Mouse (Mus musculus): ENCODE results near the gene Fam222b.
"Not testable (repeated sequence)": the region's sequence is repeated elsewhere in the genome, so short reads cannot be mapped to it uniquely, and the experiment has no call there.

The Fam222b gene

DNA sequence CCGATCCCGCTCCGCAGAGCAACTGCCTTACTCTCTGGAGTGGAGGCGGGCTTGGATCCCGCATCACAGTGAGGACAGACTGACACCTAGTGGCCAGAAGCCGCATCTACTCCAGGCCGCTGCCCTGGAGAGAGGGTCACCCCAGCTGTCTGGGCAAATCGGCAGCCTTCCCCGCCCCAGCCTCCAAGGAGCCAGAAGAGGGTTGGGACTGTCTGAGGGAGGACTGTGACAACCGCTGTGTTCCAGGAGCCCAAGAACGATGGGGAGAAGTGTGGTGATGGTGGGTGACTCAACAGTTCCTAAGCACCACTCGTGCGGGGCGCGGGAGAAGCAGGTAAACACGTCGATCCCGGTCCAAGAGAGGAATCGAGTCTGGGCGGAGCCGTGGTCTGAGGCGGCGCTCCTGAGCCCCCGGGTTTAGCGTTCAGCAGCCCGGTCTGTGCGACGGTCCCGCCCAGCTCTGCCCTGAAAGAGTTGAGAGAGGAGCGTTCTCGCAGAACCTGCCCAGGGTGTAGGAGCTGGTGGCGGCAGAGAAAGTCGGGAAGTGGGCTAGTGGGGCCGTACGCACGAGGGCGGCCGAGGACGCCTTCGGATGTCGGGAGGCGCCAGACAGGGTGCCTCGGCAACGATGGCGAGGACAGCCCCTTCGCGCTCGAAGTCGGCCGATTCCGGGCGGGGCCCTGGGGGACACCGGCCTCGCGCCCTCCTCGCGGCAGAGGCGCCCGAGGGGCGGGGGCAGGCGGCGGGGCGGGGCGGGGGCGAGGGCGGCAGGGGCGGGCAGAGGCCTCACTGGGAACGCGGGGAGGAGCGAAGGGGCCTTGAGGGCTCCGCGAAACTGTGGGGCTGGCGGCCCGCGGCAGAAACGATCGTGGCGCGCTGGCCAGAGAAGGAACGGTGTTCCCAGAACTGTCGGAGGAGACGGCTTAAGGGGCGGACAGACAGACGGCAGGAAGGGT lies 83.7 kb downstream of the Fam222b start:
- CTCF ChIA-PET: interaction anchor here (0.6 to 2.1 kb wide), 4 partner anchors 20 to 166 kb away, joined by 3 to 8 read pairs (median 4); no protein-coding TSS in a partner anchor

DNA sequence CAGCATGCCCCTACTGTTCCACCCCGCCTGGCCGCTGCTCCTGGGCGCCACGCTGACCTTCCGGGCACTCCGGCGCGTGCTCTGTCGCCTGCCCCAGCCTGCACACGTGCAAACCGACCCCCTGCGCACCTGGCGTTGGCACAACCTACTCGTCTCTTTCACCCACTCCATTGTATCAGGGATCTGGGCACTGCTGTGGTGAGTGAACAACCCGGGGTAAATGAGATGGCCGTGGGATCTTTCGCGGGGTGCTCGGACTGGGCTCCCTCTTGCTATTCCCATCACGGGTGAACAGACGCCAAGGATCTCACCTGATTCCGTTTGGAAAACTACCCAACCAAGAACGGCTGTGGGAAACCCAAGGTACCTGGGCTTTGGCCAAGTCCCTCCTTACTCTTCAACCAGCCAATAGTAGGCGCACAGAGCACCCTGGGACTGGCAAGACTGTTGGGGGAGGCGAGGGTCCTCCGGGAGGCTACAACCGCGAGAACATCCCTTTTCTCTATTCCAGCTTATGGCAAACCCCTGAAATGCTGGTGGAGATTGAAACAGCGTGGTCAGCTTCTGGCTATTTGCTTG lies 84.5 kb downstream of the Fam222b start:
- CTCF ChIA-PET: interaction anchor here (0.7 to 2.1 kb wide), 3 partner anchors 20 to 133 kb away, joined by 3 to 8 read pairs (median 3); no protein-coding TSS in a partner anchor

DNA sequence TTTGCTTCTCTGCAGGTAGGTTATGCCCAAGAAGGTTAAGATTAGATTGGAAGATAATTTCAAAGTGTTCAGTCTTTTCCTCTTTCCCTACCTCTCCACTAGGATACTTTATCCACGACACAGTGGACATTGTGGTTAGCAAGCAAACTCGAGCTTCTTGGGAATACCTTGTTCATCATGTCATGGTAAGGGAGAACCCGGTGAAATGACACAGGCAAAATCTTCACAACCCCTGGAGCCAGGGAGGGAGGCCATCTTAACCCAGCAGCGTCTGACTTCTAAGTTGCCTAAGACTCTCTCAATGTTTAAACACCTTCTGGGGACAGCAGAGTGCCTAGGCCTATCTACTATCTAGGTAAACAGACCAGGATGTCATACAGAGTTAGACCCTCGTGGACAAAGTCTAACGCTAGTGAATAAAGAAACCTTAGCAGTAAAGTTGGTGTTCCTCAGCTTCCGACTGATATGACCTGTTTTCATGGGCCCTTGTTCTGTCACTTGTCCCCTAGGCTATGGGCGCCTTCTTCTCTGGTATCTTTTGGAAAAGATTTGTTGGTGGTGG lies 85.1 kb downstream of the Fam222b start:
- CTCF ChIA-PET: interaction anchor here (0.7 to 0.8 kb wide), 3 partner anchors 83 to 132 kb away, joined by 3 to 6 read pairs (median 3); no protein-coding TSS in a partner anchor

DNA sequence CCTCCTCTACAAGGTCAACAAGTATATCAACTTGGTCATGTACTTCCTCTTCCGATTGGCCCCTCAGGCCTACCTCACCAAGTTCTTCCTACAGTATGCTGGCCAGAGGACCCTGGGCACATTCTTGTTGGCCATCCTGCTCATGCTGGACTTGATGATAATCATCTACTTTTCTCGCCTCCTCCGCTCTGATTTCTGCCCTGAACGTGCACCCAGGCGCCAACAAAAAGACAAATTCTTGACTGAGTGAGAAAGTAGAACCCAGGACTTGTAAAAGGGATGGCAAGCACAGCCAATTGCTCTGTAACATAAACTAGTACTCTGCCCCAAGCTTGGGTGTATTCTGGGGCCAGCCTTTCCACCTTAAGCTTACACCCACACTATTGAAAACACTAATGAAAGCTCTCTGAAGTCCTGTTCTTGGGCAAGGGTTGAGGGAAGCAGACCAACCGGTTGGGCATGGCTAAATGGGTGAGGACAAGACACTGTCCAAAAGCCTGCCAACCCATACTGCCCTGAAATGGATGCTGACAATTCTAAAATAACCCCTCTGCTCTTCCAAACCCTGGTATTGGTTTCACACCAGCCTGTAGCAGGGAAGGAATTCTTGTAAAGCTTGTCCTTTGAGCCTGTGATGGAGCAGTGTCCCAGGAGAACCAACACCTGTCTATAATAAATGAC lies 85.8 kb downstream of the Fam222b start:
- CTCF ChIA-PET: interaction anchor here (0.7 kb wide), 1 partner anchor 82 kb away, joined by 6 read pairs; no protein-coding TSS in a partner anchor

DNA sequence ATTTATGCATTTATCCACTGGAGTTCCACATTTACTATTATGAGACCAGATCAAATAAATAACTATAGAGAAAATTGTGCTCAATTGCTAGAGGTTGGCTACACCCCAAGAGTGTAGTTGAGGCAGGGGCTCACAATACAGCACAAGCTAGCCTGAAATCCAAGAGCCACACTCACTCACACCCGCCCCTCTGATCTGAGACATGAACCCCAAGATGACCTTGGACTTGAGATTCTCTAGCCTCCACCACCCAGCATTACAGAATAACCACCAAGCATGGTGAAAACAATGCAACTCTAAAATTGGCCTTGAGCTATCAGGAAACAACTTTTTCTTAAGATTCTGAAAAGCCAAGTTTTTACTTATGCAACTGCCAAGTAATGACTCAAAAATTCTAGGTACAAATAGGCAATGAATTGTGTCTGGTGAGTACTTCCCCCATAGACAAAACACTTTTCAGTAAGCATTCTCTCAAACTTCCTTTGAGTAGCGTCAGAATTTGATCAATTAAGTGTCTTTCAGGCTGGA lies 87.4 kb downstream of the Fam222b start:
- CTCF ChIA-PET: no interaction called here

DNA sequence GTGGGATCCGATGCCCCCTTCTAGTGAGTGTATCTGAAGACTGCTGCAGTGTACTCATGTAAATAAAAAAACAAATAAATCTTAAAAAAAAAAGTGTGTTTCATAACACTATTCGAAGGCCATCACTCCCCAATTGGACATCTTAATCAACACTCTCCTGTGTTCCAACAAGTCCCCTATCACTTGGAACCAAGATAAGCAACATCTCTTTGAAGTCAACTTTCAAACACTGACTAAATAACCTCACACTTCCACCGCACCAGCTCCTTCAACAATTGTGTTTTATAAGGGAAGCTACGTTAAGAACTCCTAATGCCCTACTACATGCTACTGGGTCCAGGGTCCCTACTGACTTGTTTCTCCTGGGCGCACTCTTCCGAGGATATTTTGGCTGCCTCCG lies 88.0 kb downstream of the Fam222b start:
- CTCF ChIA-PET: no interaction called here

DNA sequence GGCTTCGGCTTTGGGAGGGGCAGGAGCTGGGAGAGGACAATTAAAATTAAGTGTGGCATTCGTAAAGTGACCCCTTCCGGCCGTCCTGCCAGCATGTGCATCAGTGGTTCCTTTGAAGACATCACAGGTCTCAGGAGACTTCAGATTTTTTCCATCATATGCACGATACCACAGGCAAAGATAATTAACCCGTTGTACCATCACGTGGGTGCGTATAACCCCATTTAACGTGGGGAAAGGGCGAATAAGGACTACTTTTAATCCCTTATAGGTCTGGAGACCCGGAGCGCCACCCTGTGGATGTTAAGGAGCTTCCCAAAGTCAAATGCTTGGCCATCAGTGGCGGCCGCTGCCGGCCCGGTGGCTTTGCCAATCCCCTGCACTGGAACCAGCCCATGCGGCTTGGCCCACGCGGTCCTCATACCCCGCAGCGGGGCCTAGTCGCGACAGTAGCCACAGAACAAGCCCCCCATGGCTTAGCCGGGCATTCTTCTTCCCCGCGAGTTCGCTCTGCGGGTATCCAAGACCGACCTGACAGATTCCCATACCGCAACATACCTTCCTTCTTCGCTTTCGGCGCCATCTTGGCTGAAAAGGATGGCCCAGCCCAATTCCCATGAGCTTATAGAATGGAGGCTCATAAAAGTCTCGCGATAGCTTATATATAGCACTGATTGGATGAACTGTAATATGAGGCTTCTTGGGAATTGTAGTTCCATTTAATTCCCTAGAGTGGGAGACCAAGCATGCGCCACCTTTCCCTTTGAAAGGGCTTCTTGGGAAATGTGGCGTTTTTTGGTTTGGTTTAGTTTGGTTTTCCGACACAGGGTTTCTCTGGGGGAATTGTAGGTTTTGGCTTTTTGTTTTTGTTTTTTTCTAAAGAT lies 88.7 kb downstream of the Fam222b start, which contains the start of gene Rpl23a:
Gene Rpl23a, minus strand, starts transcription at position 624 of the 884 bp plus-strand sequence.
- CTCF ChIA-PET: no interaction called here

DNA sequence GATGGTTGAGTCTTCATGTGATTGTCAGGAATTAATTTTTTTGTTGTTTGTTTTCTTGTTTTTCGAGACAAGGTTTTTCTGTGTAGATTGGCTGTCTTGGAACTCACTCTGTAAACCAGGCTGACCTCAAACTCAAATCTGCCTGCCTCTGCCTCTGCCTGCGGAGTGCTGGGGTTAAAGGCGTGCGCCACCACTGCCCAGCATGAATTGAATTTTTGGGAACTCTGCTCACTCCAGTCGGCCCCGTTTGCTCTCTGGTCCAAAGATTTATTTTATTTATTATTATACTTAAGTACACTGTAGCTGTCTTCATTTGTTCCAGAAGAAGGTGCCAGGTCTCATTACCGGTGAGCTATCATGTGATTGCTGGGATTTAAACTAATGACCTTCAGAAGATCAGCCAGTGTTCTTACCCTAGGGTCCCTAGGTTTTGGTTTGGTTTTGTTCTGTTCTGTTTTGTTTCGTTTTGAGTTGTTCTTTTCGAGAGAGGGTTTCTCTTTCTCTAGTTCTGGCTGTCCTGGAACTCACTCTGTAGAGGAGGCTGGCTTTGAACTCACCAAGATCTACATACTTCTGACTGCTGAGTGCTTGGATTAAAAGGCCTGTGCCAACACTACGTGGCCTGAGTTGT lies 89.5 kb downstream of the Fam222b start:
- CTCF ChIA-PET: no interaction called here

DNA sequence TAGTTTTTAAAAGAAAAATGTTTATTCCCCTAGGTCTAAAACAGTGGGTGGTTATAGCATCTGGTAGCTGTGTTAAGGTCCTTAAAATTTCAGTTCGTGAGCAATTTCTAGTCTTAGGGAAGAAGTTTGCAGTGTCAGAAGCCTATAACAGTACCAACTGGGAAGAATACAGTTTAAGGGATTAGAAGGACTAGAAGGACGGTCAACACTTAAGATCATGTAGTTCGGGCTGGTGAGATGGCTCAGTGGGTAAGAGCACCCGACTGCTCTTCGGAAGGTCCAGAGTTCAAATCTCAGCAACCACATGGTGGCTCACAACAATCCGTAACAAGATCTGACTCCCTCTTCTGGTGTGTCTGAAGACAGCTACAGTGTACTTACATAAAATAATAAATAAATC lies 90.2 kb downstream of the Fam222b start:
- CTCF ChIA-PET: not testable (repeated sequence)

DNA sequence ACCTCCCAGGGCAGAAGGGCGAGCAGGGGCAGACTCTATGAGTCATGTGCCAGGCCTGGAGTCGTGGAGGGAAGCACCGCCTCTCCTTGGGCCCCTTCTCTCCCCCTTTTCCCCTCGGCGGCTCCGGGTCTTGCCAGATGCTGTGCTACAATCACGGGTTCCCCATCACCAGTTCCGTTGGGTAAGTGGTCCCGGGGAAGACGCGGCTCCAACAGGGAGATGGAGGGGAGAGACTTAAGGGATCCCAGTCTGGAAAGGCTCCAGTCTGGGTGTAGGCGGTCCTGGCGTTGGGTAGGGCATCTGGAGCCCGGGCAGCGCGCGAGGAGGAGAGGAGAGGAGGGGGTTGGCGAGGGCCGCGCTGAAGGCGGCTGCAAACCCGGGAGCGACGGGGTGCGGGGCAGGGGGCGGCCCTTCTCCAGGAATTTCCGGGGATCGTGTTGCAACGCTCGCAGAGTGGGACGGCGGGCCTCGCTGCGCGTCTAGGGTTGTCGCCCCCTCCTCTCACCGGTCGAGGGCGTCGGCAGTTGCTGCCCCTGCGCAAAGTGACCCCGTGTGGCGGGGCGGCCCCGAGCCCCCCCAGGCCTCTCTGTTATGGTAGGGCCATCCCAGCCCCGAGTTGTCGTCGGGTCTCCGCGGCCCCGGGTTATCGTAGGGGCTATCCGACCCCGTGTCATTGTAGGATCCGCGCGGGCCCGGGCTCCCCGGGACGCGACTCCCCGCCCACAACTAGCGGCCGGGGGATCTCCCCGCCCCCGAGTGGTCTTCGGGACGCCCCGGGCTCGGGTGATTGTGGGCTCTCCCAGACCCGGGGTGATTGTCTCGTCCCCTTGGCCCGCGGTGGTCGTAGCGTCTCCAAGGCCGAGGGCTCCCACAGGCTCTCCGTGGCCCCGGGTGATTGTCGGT lies 94.1 kb downstream of the Fam222b start, which contains the start of gene Rab34:
Gene Rab34, plus strand, starts transcription at position 100 of the 903 bp plus-strand sequence.
- CTCF ChIA-PET: interaction anchor here (0.6 to 0.9 kb wide), 2 partner anchors 14 to 23 kb away, joined by 3 read pairs; no protein-coding TSS in a partner anchor

DNA sequence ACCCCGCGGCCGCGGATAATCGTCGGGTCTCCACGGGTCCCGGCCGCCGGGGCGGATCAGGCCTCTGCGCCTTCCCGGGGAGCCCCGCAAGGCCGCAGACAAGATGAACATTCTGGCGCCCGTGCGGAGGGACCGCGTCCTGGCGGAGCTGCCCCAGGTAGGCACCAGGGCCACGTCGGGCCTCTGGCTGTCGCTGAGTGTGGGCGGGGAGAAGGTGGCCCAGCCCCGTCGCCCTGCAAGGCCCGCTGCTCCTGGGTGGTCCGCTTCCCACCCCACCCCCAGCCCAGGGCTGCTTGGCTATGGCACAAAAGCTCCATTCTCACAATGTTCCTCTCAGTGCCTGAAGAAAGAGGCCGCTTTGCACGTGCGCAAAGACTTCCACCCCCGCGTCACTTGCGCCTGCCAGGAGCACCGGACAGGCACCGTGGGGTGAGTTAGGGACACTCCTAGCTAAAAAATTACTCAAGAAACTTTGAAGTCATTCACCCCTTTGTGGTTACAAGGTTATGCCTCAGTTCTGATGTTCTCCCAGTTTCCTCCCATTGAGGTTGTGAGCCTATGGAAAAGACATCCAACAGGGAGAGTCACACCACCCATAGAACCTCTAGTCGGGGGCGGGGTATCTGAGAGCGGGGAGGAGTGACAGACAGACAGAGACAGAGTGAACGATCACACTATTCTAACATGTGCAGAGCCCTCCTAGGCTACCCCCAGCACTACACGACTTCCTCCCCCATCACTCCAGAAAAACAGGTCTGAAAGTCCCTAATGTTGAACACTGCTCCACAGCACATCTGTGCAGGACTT lies 95.0 kb downstream of the Fam222b start:
- CTCF ChIA-PET: interaction anchor here (0.6 to 0.9 kb wide), 2 partner anchors 15 to 22 kb away, joined by 3 read pairs; no protein-coding TSS in a partner anchor

DNA sequence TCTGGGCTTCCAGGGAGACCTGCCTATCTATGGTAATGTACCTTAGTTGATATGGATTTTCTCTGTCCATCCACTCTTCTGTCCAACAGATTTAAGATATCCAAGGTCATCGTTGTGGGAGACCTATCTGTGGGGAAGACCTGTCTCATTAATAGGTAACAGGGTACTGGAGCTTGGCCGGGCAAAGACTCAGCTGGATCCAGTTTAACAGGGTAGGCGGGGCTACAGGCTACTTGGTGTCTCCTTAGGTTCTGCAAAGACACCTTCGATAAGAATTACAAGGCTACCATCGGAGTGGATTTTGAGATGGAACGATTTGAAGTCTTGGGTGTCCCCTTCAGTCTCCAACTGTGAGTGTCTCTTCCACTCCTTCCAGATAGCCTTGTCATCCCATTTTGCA lies 95.6 kb downstream of the Fam222b start:
- CTCF ChIA-PET: interaction anchor here (0.6 to 0.9 kb wide), 2 partner anchors 21 to 64 kb away, joined by 3 to 6 read pairs; no protein-coding TSS in a partner anchor

DNA sequence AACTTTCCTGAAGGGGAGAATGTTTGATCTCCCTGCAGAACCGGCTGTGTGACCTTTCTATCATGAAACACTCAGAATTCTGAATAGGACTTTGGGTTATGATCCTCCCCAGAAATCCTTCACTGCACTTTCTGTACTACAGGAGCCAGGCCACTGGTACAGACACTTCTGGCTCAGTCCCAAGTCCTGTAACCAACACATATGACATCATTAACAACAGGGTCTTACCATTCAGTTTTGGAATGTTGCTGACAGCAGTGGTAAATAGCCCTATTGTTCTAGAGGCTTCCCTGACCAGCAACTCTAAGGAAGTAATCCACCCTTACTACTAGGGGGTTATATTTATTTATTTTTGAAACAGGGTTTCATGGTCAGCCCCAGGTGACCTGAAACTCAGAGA lies 98.7 kb downstream of the Fam222b start, which contains the start of gene Proca1:
Gene Proca1, plus strand, starts transcription at position 280 of the 400 bp plus-strand sequence.
- CTCF ChIA-PET: no interaction called here

DNA sequence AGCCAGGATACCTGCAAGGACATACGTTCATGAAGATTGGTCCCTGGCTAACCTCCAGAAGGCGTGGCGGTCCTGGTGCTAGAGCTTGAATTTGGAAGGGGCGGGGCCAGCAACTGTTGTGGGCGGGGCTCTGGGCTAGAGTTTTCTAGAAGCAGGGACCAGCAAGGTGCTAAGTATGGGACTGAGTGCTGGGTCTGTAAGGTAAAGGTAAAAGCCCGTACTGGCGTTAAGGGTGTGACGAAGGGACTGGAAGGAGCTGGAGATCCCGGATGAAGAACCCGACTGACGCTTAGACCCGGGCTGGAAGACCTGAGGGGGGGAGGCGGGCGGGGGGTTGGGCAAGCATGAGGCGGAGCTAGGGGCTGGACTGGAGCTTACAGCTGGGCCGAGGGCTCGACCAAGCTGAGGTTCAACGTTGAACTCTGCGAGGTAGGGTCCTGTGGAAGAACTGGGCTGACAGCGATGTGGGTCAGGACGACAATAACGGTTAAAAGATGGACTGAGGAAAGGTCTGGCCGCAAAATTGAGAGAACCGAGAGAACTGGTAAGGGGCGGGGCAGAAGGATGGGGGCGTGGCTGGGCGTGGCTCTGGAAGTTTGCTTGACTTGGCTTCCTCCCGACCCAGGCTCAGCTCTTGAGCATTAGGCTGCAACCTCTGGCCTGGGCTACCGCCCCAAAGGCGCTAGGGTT lies 100.1 kb downstream of the Fam222b start:
- CTCF ChIA-PET: no interaction called here

DNA sequence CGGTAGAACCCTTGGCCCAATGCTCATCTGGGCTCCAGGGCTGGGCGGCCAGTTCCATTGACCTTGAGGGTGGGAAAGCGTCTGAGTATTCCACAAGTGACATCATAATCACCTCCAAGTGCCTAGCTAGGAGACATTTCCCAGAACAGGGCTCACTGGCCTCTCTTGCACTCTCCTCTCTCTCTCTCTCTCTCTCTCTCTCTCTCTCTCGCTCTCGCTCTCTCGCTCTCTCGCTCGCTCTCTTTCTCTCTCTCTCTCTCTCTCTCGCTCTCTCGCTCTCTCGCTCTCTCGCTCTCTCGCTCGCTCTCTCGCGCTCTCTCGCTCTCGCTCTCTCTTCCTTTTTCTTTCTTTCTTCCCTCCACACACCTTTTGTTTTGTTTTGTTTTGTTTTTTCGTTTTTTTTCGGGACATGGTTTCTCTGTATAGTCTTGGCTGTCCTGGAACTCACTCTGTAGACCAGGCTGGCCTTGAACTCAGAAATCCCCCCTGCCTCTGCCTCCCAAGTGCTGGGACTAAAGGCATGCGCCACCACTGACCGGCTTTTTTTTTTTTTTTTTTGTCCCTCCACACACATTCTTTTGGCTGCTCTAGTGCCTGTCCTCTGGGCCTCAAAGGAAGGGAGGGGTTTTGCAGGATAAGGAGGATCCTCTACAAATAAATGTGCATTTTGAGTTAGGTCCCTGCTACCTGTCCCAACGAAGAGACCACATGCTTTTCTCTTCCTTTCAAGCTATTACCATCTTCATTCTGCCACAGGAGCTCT lies 100.8 kb downstream of the Fam222b start:
- CTCF ChIA-PET: no interaction called here

DNA sequence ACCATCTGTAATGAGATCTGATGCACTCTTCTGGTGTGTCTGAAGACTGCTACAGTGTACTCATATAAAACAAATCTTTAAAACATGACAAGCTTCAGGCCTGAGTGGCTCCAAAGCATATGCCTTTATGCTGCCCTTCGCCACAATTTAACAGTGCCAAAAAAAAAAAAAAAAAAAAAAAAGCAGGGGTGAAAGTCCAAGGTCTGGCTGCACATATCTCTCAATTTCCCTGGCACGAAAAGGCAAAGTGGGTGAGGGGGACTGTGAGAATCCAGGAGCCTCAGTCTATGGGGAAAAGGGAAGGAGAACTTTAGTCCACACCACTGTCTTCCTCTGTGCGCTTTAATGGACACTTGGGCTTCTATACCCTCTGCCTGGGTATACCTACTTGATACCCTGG lies 107.9 kb downstream of the Fam222b start:
- CTCF ChIA-PET: no interaction called here
